Mouse (Mus musculus) 3T3-L1 (cell line): Measurements from ENCODE around the gene Aco2.

Experiments
- DNase-seq: peaks from one replicate; pipeline ENCODE4 v3.0.0-alpha.2; 2015; ENCODE audit warnings: low read depth, low spot score

The Aco2 gene

DNA sequence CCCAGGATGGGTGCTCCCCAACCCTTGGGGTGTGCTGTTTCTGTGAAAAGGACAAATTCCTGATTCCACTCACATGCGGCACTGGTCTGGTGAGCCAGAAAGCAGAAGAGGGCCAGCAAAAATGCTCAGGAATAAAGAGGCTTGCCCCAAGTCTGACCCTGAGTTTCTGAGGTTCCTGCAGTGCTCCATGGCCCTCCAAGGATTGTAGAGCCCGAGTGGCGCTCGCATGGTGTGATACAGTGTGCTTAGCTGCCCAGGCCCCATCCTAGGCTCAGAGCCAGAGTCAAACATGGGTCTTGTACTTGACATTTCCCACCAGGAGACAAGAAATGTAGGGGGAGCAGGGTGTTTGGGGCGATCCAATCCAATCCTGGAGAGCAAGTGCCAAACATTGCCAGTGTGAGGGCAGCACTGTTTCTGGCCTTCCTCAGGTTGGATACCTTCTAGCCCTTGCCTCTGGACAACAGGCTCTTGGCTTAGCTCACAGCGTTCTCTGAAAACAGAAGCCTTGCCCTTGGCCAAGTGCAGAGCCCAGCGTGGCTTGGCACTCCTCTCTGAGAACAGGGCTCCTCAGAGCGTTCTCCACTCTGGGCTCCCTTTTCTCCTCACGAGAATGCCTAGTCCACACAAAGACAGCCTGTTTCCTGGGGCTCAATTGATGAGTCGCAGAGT lies 48.6 kb downstream of the Aco2 start:
- DNase-seq = no peak

- DNase-seq = no peak
Measured at GRCm38 (mm10) chr15:81921255-81921654, 49.1 kb downstream of the Aco2 start.

GRCm38 (mm10) chr15:81924933-81925332 lies 52.8 kb downstream of the Aco2 start:
- DNase-seq = no peak

DNA sequence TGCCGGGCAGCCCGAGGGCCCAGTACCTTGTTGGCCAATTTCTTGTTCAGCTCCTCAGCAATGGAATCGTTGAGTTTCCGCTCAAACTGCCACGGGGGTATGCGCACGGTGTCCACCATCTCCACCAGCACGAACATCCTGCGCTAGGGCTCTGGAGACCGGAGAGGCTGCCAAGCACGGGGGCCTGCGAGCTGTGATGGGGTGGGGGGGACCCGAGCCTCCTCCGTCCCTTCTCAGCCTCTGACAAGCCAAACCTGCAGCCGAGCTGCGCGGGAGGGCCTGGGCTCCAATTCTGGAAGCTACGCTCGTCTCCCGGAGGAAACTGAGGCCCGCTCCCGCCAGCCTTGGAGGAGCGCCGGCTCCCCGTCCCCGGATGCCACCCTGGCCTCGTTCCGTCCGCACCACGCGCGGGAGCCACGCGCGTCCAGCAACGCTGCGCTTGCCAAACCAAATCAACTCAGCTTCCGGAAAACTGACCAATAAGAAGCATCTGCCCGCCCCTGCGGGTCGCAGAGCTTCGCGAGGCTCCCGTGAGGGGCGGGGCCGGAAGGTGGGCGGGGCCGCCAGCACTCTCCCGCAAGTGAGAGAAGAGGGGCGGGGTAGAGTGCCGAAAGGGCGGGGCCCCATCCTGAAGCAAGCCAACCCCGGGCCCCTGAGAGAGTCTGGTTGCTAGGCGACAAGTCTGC lies 53.8 kb downstream of the Aco2 start, which contains the start of gene Polr3h:
Gene Polr3h (minus strand): TSS at position 481 of the 686 bp plus-strand sequence.
- DNase-seq = peak; percentile 99

DNA sequence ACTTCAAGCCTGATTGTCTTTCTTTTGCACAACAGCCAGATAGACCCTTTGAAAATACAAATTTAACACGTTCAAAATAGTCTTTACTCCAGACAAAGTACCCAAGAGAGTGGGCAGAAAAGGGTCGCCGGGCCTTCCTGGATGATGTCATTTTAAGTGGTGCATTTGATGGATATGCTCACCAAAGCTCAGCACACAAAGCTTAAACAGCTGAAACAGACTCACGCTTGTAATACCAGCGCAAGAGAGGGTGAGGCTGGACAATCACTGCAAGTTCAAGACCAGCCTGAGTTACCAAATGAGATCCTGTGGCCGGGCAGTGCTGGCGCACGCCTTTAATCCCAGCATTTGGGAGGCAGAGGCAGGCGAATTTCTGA lies 54.3 kb downstream of the Aco2 start:
- no peak for DNase-seq

DNA sequence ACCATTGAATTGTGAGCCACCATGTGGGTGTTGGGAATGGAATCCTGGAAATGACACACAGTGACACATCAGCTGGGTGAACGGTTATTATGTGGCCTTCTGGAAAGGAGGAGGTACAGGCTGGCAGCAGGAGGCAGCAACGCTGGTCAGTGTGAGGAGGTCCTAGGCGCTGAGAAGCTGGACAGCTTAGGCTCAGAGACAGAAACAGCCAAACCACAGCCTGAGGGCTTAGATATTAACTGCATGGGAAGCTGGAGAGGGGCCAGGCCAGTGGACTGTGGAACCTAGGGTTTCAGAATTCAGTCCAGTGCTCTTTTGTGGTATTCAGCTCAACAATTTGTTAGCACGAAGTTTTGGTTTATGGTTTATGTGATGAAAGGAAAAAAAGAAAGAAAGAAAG lies 55.6 kb downstream of the Aco2 start:
- peak; percentile 92 for DNase-seq

- peak; percentile 68 for DNase-seq
Measured at GRCm38 (mm10) chr15:81928277-81928676, 56.2 kb downstream of the Aco2 start.

GRCm38 (mm10) chr15:81932951-81933470 lies 60.9 kb downstream of the Aco2 start:
- no peak for DNase-seq

DNA sequence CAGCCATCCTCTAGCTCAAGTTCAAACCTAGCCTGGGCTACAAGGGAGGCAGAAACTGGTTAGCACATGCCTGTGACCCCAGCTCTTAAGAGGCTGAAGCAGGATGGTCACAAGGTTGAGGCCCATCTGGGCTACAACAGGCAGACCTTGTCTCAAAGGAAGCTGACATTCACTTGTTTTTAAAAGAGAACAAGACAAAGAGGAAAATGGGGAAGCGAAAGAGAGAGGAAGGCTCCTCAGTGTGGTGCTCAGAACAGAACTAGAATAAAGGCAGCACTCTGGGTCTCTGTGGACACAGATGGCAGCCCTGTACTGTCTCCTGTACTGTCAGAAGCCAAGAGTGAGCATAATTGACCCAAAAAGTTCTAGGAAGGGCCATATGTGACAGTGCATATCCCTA lies 61.9 kb downstream of the Aco2 start:
- DNase-seq = no peak

DNA sequence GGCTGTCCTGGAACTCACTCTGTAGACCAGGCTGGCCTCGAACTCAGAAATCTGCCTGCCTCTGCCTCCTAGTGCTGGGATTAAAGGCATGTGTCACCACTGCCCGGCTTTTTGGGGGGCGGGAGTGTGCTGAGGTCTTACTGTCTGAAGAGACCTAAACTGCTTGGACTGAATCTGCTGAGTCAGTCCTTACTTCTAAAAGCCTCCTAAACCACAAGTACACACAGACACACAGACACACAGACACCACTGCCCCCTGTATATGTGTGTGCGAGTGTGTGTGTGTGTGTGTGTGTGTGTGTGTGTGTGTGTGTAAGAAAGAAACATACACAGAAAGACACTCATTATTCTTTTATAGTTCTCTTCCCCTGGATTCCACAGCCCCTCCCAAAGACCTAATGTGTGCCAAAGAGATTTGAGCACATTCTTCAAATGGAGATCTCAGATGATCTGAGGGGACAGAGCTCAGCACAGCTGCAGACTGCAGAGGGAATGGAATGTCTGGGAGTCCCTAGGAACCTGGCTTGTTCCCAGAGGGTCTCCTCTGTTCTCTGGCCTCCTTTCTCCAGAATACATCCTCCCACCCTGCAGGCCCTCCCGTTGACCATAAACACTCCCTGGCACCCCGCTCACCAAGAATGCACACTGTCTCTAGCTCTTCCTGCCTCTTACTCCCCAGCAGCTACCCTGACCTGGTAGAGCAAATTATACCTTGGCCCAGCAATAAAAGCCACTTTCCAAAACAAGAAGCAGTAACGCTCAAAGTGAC lies 63.9 kb downstream of the Aco2 start:
- no peak for DNase-seq

- DNase-seq = no peak
Measured at GRCm38 (mm10) chr15:81936679-81937078, 64.6 kb downstream of the Aco2 start, which contains the start of gene Csdc2. TSS of gene Csdc2 (plus strand) at chr15:81936759.

- no peak for DNase-seq
Measured at GRCm38 (mm10) chr15:81937098-81937972, 65.2 kb downstream of the Aco2 start.

- peak; percentile 62 for DNase-seq
Measured at GRCm38 (mm10) chr15:81938246-81938645, 66.1 kb downstream of the Aco2 start.

GRCm38 (mm10) chr15:81939157-81939715 lies 67.1 kb downstream of the Aco2 start:
- no peak for DNase-seq

GRCm38 (mm10) chr15:81939774-81940173 lies 67.7 kb downstream of the Aco2 start:
- DNase-seq = no peak

- DNase-seq = no peak
Measured at GRCm38 (mm10) chr15:81940219-81940618, 68.1 kb downstream of the Aco2 start.

DNA sequence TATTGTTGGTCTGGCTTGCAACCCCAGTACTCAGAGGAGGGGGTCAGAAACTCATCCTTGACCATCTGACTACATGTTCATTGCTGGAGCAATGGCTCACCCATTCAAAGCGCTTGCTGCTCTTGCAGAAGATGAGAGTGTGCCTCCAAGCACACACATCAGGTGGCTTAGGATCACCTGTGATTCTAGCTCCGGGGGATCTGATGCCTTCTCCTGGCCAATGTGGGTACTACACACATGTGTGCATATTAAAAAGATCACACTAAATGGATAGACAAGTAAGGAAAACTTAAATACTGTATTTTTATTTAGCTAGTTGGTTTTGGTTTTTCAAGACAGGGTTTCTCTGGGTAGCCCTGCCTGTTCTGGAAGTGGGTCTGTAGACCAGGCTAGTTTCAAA lies 68.9 kb downstream of the Aco2 start:
- no peak for DNase-seq

DNA sequence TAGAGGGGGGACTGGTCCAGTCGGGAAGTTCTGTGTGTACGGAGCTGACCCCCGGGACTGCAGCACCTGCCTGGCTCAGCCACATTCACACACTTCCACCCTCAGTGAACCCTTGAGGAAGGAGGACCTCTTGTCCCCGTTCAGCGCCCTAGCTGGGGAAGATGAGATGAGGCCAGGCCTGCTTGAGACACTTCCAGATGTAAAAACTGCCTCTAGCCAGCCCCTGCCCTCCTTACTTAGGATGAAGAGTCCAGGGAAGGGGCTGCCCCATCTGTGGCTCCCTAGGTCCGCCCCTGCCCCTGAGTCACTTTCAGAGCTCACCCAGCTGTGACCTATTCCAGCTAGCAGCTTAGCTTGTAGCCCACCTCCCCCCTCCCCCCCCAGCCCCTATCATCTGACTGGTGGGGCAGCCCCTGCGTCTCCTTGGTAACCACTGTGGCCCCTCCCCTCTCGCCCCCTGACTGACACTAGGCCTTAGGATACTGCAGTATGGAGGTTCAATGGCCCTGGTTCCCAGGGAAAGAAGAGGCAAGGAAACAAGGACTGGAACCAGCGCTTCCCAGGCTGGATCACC lies 71.2 kb downstream of the Aco2 start:
- no peak for DNase-seq

- no peak for DNase-seq
Measured at GRCm38 (mm10) chr15:81949076-81949475, 77.0 kb downstream of the Aco2 start.

- DNase-seq = no peak
Measured at GRCm38 (mm10) chr15:81949476-81950131, 77.5 kb downstream of the Aco2 start.
